Mouse (Mus musculus) kidney, embryonic 16.5 days (tissue): ENCODE measurements around the gene Lefty1. TPM values are rescaled to one million over a fixed set of nuclear protein-coding genes. Genes with fewer than 3 reads are reported as not detected.

Experiments used
- ATAC-seq: fragments of 200-750 bp; cut with Nextera tagmentation; 2 replicates; pipeline ENCODE4 v1.8.0; 2017; ENCODE audit warnings: moderate TSS enrichment; ENCODE audit not compliant: low FRiP score, low TSS enrichment
- H3K27ac ChIP-seq: fragments of 300-500 bp; sonication (generic); 2 replicates; pipeline ENCODE4 v1.5.1; 2014; ENCODE audit warnings: low read length
- H3K27me3 ChIP-seq: fragments of 300-500 bp; sonication (generic); 2 replicates; pipeline ENCODE4 v1.6.1; 2014; ENCODE audit warnings: low read length, control low read depth, mixed read lengths; ENCODE audit not compliant: insufficient read depth
- H3K36me3 ChIP-seq: fragments of 300-500 bp; sonication (generic); 2 replicates; pipeline ENCODE4 v1.6.1; 2014; ENCODE audit warnings: low read length, control low read depth, mixed read lengths; ENCODE audit not compliant: insufficient read depth
- H3K4me1 ChIP-seq: fragments of 300-500 bp; sonication (generic); 2 replicates; pipeline ENCODE4 v1.6.1; 2014; ENCODE audit warnings: low read length, control low read depth, mixed read lengths; ENCODE audit not compliant: insufficient read depth
- H3K4me2 ChIP-seq: fragments of 300-500 bp; sonication (generic); replicated peaks from 2 replicates; pipeline ENCODE4 v1.6.1; 2014; ENCODE audit warnings: low read depth, low read length
- H3K4me3 ChIP-seq: fragments of 300-500 bp; sonication (generic); 2 replicates; pipeline ENCODE4 v1.5.1; 2014; ENCODE audit warnings: mild to moderate bottlenecking, low read length
- H3K9ac ChIP-seq: fragments of 300-500 bp; sonication (generic); replicated peaks from 2 replicates; pipeline ENCODE4 v1.6.1; 2014; ENCODE audit warnings: low read length
- H3K9me3 ChIP-seq: fragments of 300-500 bp; sonication (generic); 2 replicates; pipeline ENCODE4 v1.6.1; 2016; ENCODE audit warnings: low read length, control low read depth
- WGBS: fragments of 180-500 bp; shearing (Covaris S2); extraction: QIAGEN DNeasy Blood & Tissue Kit; methylation state at CpG from one replicate; pipeline ENCODE4 v1.1.7; 2014; 5-methylcytosine and 5-hydroxymethylcytosine counted together
- polyA plus RNA-seq: library from polyadenylated mRNA; unstranded; fragments of >200 nt; fragmentation: Nextera tagmentation; extraction: Ambion mirVana; gene quantifications from 2 replicates; pipeline ENCODE4 v1.2.1, GENCODE M21; 2015

Lefty1 gene
- polyA plus RNA-seq, 1 experiment from 2014 or later = 1.2 TPM

DNA sequence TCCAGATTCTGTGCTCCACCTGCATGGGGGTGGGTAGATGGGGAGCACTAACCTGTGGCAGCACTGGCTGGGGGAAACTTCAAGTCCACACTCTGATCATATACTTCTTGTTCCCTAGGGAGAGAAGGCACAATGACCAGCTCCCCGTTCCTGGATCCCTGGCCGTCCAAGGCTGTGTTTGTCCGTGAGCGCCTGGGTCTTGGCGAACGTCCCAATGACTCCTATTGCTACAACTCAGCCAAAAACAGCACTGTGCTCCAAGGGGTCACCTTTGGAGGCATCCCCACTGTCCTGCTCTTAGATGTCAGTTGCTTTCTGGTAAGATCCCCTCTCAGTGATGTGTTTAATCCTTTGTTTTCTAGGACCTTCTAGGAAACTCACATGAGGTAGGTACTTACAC, 11.6 kb downstream of the Lefty1 start:
- no peak overlapping the region for H3K27ac ChIP-seq
- H3K36me3 ChIP-seq = peaks cover 9% of the 10 kb centered on the region
- peaks cover 34% of the 10 kb centered on the region for H3K4me1 ChIP-seq
- H3K9ac ChIP-seq = no peak overlapping the region
- H3K4me2 ChIP-seq = no peak overlapping the region
- H3K9me3 ChIP-seq = no peaks in the 10 kb centered on the region
- WGBS = 86% methylated on average over 6 of the region's 6 CpGs
- ATAC-seq = no peak
- H3K27me3 ChIP-seq = no peaks in the 10 kb centered on the region
- no peak overlapping the region for H3K4me3 ChIP-seq

GRCm38 (mm10) chr1:180952085-180952746, 17.4 kb downstream of the Lefty1 start:
- no peak overlapping the region for H3K9ac ChIP-seq
- H3K27me3 ChIP-seq = no peaks in the 10 kb centered on the region
- no peak overlapping the region for H3K4me2 ChIP-seq
- 0 out of 2 replicates have a peak, but pooled peaks cover 5% of the 10 kb centered on the region for H3K4me1 ChIP-seq
- H3K36me3 ChIP-seq = peaks cover 16% of the 10 kb centered on the region
- 44% methylated on average over 6 of the region's 6 CpGs for WGBS
- H3K9me3 ChIP-seq = no peaks in the 10 kb centered on the region
- no peak for ATAC-seq
- no peak overlapping the region for H3K27ac ChIP-seq
- no peak overlapping the region for H3K4me3 ChIP-seq

DNA sequence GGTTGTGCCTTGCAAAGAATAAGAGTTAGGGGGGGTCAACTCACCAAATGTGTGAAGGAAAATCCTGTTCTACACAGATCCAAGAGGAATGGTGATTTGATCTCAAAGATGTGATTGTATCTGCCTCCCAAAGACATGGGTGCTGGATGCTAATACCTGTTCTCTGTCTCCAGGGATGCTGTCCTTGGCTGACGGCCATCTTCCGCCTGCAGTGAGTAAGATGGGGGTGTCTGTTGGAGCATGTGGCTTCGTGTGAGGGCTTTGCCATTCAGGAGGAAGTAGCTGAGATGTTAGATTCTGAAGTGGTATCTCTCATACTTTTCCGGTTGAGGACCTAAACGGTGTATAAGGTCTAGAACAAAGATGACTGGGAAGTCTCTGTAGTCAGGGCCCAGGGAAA, 18.0 kb downstream of the Lefty1 start:
- no peak overlapping the region for H3K27ac ChIP-seq
- 0 out of 2 replicates have a peak, but pooled peaks cover 5% of the 10 kb centered on the region for H3K4me1 ChIP-seq
- ATAC-seq = no peak
- 88% methylated on average over 5 of the region's 5 CpGs for WGBS
- H3K9ac ChIP-seq = no peak overlapping the region
- no peaks in the 10 kb centered on the region for H3K27me3 ChIP-seq
- H3K4me2 ChIP-seq = no peak overlapping the region
- H3K4me3 ChIP-seq = no peak overlapping the region
- H3K36me3 ChIP-seq = peaks cover 16% of the 10 kb centered on the region
- no peaks in the 10 kb centered on the region for H3K9me3 ChIP-seq

DNA sequence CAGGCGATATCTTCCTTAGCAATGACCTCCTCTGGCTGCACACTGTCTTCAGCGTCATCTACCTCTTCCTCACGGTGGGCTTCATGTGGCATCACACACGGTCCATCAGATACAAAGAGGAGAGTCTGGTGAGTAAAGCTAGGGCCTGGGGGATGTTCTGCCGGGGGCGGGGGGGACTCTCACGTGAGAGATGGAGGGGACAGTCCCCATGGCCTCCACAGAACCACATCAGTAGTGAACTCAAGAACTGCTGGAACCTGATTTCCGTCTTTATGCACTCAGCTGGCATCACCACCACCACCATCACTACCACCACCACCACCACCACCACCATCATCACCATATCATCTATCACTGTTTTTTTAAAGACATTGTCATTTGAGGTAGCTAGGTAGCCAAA, 21.6 kb downstream of the Lefty1 start:
- no peak for ATAC-seq
- peaks cover 7% of the 10 kb centered on the region; the same call in 1 of the 2 replicates for H3K36me3 ChIP-seq
- 0 out of 2 replicates have a peak overlapping the region, but pooled peaks have one; percentile 9 for H3K27ac ChIP-seq

DNA sequence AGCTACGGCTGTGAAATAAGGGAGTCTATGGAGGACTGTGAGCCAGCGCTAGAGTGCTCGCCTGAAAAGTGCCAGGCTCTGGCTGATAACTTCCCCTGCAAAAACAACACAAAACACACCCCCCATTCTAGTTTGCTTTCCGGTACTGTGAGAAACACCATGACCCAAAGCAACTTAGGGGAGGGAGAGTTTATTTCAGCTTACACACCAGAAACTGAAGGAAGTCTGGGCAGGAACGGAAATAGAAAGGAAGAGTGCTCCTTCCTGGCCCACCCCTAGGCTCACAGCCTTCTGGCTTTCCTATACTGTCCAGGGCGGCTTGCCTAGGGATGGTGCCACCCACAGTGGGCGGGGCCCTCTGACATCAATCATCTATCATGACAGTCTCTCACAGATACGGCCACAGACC, 22.2 kb downstream of the Lefty1 start:
- ATAC-seq = peak; percentile 82
- no peak overlapping the region for H3K9ac ChIP-seq
- 80% methylated on average over 8 of the region's 8 CpGs for WGBS

More for the DNA sequence above, 21.6 kb downstream of the Lefty1 start:
- WGBS = 91% methylated on average over 8 of the region's 8 CpGs
- Histone ChIP-seq H3K4me2 (no peak overlapping the region), H3K4me3 (no peak overlapping the region), H3K9me3 (no peaks in the 10 kb centered on the region), H3K9ac (no peak overlapping the region), H3K27me3 (no peaks in the 10 kb centered on the region), H3K4me1 (0 out of 2 replicates have a peak, but pooled peaks cover 5% of the 10 kb centered on the region)

GRCm38 (mm10) chr1:180957989-180958388, 23.2 kb downstream of the Lefty1 start:
- H3K4me3 ChIP-seq = no peak overlapping the region
- H3K27me3 ChIP-seq = no peaks in the 10 kb centered on the region
- no peaks in the 10 kb centered on the region for H3K9me3 ChIP-seq
- 73% methylated on average over 3 of the region's 3 CpGs for WGBS
- H3K4me2 ChIP-seq = no peak overlapping the region
- no peaks in the 10 kb centered on the region for H3K4me1 ChIP-seq
- H3K9ac ChIP-seq = no peak overlapping the region
- peaks cover 15% of the 10 kb centered on the region; the same call in 1 of the 2 replicates for H3K36me3 ChIP-seq
- ATAC-seq = no peak
- H3K27ac ChIP-seq = no peak overlapping the region

More for the DNA sequence above, 22.2 kb downstream of the Lefty1 start:
- Histone ChIP-seq H3K36me3 (peaks cover 7% of the 10 kb centered on the region; the same call in 1 of the 2 replicates), H3K4me2 (no peak overlapping the region), H3K4me1 (0 out of 2 replicates have a peak, but pooled peaks cover 5% of the 10 kb centered on the region), H3K27ac (0 out of 2 replicates have a peak overlapping the region, but pooled peaks have one; percentile 9), H3K4me3 (no peak overlapping the region), H3K9me3 (no peaks in the 10 kb centered on the region), H3K27me3 (no peaks in the 10 kb centered on the region)

- peaks cover 18% of the 10 kb centered on the region; the same call in 1 of the 2 replicates for H3K36me3 ChIP-seq
- H3K4me2 ChIP-seq = no peak overlapping the region
- H3K27me3 ChIP-seq = no peaks in the 10 kb centered on the region
- H3K4me3 ChIP-seq = no peak overlapping the region
- no peak overlapping the region for H3K9ac ChIP-seq
- no peaks in the 10 kb centered on the region for H3K4me1 ChIP-seq
- 66% methylated on average over 3 of the region's 3 CpGs for WGBS
- no peak overlapping the region for H3K27ac ChIP-seq
- no peak for ATAC-seq
- no peaks in the 10 kb centered on the region for H3K9me3 ChIP-seq
Observed at GRCm38 (mm10) chr1:180958797-180959196, 24.0 kb downstream of the Lefty1 start.

DNA sequence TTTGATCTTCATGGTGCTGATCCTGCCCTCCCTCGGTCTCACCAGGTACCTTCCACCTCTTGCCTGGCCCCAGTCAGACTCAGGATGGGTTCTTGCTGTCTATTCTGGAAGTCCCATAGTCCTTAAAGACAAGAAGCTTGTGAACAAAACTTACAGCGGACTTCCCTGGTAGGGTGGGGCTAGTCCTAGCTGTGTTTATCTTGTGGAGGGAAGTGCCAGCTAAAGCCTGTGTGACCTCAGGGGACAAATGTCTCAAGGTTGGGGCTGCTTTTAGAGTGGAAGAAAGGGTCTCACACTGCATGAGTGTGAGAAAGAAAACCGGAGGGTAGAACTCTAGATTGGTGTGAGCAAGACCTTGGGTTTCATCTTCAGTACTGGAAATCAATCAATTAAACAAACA, 31.0 kb downstream of the Lefty1 start:
- H3K36me3 ChIP-seq = peaks cover 11% of the 10 kb centered on the region; the same call in 1 of the 2 replicates
- no peak overlapping the region for H3K9ac ChIP-seq
- no peaks in the 10 kb centered on the region for H3K27me3 ChIP-seq
- 79% methylated on average over 3 of the region's 3 CpGs for WGBS
- H3K27ac ChIP-seq = no peak overlapping the region
- ATAC-seq = no peak
- no peaks in the 10 kb centered on the region for H3K9me3 ChIP-seq
- no peaks in the 10 kb centered on the region for H3K4me1 ChIP-seq
- no peak overlapping the region for H3K4me3 ChIP-seq
- no peak overlapping the region for H3K4me2 ChIP-seq

DNA sequence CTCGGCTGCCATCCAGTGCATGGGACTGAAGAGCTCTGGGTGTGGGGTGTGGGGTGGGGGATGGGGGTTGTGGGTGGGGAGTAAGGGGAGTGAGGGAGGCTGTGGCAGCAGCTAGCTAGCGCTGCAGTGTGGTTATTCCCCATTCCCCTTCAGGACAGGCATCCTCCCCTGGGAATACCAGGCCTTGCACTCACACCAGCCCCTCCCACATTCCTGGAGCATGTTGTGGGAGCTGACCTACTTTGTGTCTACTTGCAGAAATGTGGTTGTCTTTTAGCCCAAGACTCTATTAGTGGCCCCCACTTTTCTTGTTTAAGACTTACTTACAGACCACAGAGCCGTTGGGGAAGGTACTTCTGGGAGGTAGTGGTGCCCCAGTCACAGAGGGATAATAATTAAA, 31.7 kb downstream of the Lefty1 start:
- Histone ChIP-seq H3K4me1 (no peaks in the 10 kb centered on the region), H3K9me3 (no peaks in the 10 kb centered on the region), H3K27me3 (no peaks in the 10 kb centered on the region), H3K4me3 (no peak overlapping the region), H3K36me3 (peaks cover 11% of the 10 kb centered on the region; the same call in 1 of the 2 replicates), H3K4me2 (no peak overlapping the region), H3K27ac (no peak overlapping the region), H3K9ac (no peak overlapping the region)
- 54% methylated on average over 3 of the region's 3 CpGs for WGBS
- ATAC-seq = no peak

DNA sequence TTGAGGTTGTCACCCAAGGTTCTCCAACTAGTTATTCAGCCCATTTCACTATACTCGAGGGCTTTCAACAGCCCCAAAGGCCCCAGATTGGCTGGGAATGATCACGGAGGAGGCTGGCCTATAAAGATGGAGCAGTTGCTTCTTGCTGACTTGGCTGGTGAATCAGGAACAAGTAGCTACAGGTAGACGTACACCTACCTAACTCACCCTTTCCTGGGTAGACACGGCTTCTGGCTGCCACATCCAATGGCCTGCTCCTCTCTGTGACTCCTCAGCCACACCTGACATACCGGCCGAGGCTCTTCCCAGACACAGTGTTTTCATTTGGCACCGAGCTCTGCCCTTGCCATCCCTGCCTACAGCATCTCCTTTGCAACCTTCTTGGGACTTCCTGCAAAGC, 32.4 kb downstream of the Lefty1 start:
- Histone ChIP-seq H3K36me3 (peaks cover 11% of the 10 kb centered on the region; the same call in 1 of the 2 replicates), H3K27ac (no peak overlapping the region), H3K9me3 (no peaks in the 10 kb centered on the region), H3K4me3 (no peak overlapping the region), H3K9ac (no peak overlapping the region), H3K4me1 (no peaks in the 10 kb centered on the region), H3K4me2 (no peak overlapping the region), H3K27me3 (no peaks in the 10 kb centered on the region)
- ATAC-seq = no peak
- 88% methylated on average over 7 of the region's 7 CpGs for WGBS
